In the genomic region with DNA sequence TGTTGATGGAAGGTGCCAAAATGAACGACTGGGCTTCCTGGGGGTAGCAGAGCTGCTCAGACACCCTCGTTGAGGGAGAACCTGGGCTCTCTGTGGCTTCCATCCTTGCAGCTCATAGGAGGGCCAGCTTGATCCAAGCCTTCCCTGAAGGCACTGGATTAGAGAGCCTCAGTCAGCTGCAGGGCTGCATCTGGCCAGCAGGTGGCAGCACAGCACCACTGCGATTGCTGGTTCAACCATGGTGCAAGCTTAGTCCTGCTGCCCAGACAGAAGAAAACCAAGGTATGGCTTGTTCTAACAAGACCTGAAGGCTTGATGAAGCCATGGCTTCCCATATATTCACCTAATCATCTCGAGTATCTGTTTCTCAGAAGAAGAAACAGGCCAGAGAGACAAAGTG, we compare ENCODE assay signal across 8 mouse cellular contexts. TPM values are rescaled to one million over a fixed set of nuclear protein-coding genes. Genes with fewer than 3 reads are reported as not detected.
DNase-seq lines count a peak whose midpoint lies in the region; ATAC-seq lines count a peak whose summit lies in the region.
"Had no signal": no experiment of that assay in that cellular context is flagged by ENCODE, and none has a peak within 500 bp of the region (broad histone marks: within the 10 kb centered on the region; RNA-seq: fewer than 3 reads in every experiment).

No protein-coding gene starts in this region.

- no peak overlapping the region for H3K4me2 ChIP-seq in midbrain, embryonic 16.5 days (ENCODE audit: low read length)
- H3K4me2 ChIP-seq: stomach, embryonic 15.5 days had no signal

- ATAC-seq in midbrain, embryonic 16.5 days, result peak; percentile 43; the same call in 1 of the 2 replicates

- 15% methylated on average over 4 of the region's 4 CpGs for WGBS in limb, embryonic 10.5 days
- WGBS in midbrain, embryonic 16.5 days, result 14% methylated on average over 4 of the region's 4 CpGs

- no peak overlapping the region for H3K9ac ChIP-seq in midbrain, embryonic 16.5 days (ENCODE audit: low read depth, low read length)
- H3K9ac ChIP-seq: stomach, embryonic 15.5 days had no signal

- no peaks in the 10 kb centered on the region for H3K27me3 ChIP-seq in limb, embryonic 10.5 days (ENCODE audit: low read depth, poor library complexity, severe bottlenecking)
- no peaks in the 10 kb centered on the region for H3K27me3 ChIP-seq in midbrain, embryonic 16.5 days (ENCODE audit: control insufficient read depth, insufficient read depth, low read depth, low read length)
- H3K27me3 ChIP-seq: stomach, embryonic 15.5 days had no signal

- DNase-seq in adrenal gland, adult 2 months, result peak; percentile 87
- peak; percentile 62 for DNase-seq in embryo, embryonic 11.5 days (ENCODE audit: low read depth, low spot score)
- peak; percentile 83 to 95 for DNase-seq in heart, adult 18-20 months
- peak; percentile 59 to 87 for DNase-seq in kidney, adult 8-10 months
- peak; percentile 91 for DNase-seq in limb, embryonic 10.5 days (ENCODE audit: low spot score)
- DNase-seq in spleen, adult 18-20 months, result peak; percentile 73 to 88

- no peak overlapping the region for H3K4me3 ChIP-seq in limb, embryonic 10.5 days
- no peak overlapping the region for H3K4me3 ChIP-seq in midbrain, embryonic 16.5 days (ENCODE audit: low read depth, low read length)
- H3K4me3 ChIP-seq: stomach, embryonic 15.5 days had no signal

- no peak overlapping the region for H3K27ac ChIP-seq in limb, embryonic 10.5 days
- no peak overlapping the region for H3K27ac ChIP-seq in midbrain, embryonic 16.5 days (ENCODE audit: low read length)
- H3K27ac ChIP-seq: stomach, embryonic 15.5 days had no signal

- no peaks in the 10 kb centered on the region for H3K4me1 ChIP-seq in limb, embryonic 10.5 days
- no peaks in the 10 kb centered on the region for H3K4me1 ChIP-seq in midbrain, embryonic 16.5 days (ENCODE audit: control insufficient read depth, insufficient read depth, low read length)
- H3K4me1 ChIP-seq: stomach, embryonic 15.5 days had no signal

- H3K36me3 ChIP-seq in limb, embryonic 10.5 days, result peaks cover 71% of the 10 kb centered on the region
- 0 out of 2 replicates have a peak, but pooled peaks cover 2% of the 10 kb centered on the region for H3K36me3 ChIP-seq in midbrain, embryonic 16.5 days (ENCODE audit: control insufficient read depth, insufficient read depth, low read length)

- H3K9me3 ChIP-seq in limb, embryonic 10.5 days (replicated peaks), result no peaks in the 10 kb centered on the region
- H3K9me3 ChIP-seq in midbrain, embryonic 16.5 days (replicated peaks; ENCODE audit: control insufficient read depth, low read length, poor library complexity, severe bottlenecking), result no peaks in the 10 kb centered on the region
- H3K9me3 ChIP-seq: stomach, embryonic 15.5 days had no signal

RNA-seq across cellular contexts. Expression of a gene that starts 6.3 kb away (rescaled TPM):
- total RNA-seq in adrenal gland, adult 2 months (2021), result 1 to 10 TPM; 3.9 to 8.2 TPM
- 0.51 and 1.1 TPM in 2 replicates for polyA plus RNA-seq in adrenal gland, adult 2 months (2012; rRNA removed)
- total RNA-seq in heart, adult 18-20 months (2021), result under 1 TPM in 1 of 2 experiments, not detected in 1; 0.82 TPM
- not detected in 2 replicates for polyA plus RNA-seq in limb, embryonic 10.5 days (2016; fragmentation: Nextera tagmentation; extraction: Ambion mirVana)
- polyA plus RNA-seq in midbrain, embryonic 16.5 days (2015; fragmentation: Nextera tagmentation; extraction: Ambion mirVana), result not detected in 2 replicates
- polyA plus RNA-seq: stomach, embryonic 15.5 days had no signal

RNA-seq across cellular contexts. Expression of a gene that starts 12.6 kb away (rescaled TPM):
- 10 to 100 TPM; 11.7 to 12.3 TPM for total RNA-seq in adrenal gland, adult 2 months (2021)
- 1.8 and 2.2 TPM in 2 replicates for polyA plus RNA-seq in adrenal gland, adult 2 months (2012; rRNA removed)
- total RNA-seq in heart, adult 18-20 months (2021), result 1 to 10 TPM; 2.2 to 3.1 TPM
- polyA plus RNA-seq in limb, embryonic 10.5 days (2016; fragmentation: Nextera tagmentation; extraction: Ambion mirVana), result not detected in 2 replicates
- polyA plus RNA-seq in midbrain, embryonic 16.5 days (2015; fragmentation: Nextera tagmentation; extraction: Ambion mirVana), result not detected in 2 replicates
- polyA plus RNA-seq: stomach, embryonic 15.5 days had no signal

RNA-seq across cellular contexts. Expression of a gene that starts 24.2 kb away (rescaled TPM):
- 10 to 100 TPM; 38.2 to 61.8 TPM for total RNA-seq in adrenal gland, adult 2 months (2021)
- 13.8 and 18.0 TPM in 2 replicates for polyA plus RNA-seq in adrenal gland, adult 2 months (2012; rRNA removed)
- 1 to 10 TPM in 1 of 2 experiments, under 1 TPM in 1; 0.84 to 3.7 TPM for total RNA-seq in heart, adult 18-20 months (2021)
- polyA plus RNA-seq in limb, embryonic 10.5 days (2016; fragmentation: Nextera tagmentation; extraction: Ambion mirVana), result not detected in 2 replicates
- not detected in 2 replicates for polyA plus RNA-seq in midbrain, embryonic 16.5 days (2015; fragmentation: Nextera tagmentation; extraction: Ambion mirVana)

RNA-seq across cellular contexts. Expression of a gene that starts 34.6 kb away (rescaled TPM):
- 1 to 10 TPM; 3.9 to 4.7 TPM for total RNA-seq in adrenal gland, adult 2 months (2021)
- polyA plus RNA-seq in adrenal gland, adult 2 months (2012; rRNA removed), result 5.1 and 5.6 TPM in 2 replicates
- total RNA-seq in heart, adult 18-20 months (2021), result 1 to 10 TPM; 3.5 to 7.3 TPM
- 12.3 and 17.2 TPM in 2 replicates for polyA plus RNA-seq in limb, embryonic 10.5 days (2016; fragmentation: Nextera tagmentation; extraction: Ambion mirVana)
- polyA plus RNA-seq in midbrain, embryonic 16.5 days (2015; fragmentation: Nextera tagmentation; extraction: Ambion mirVana), result 5.3 and 6.0 TPM in 2 replicates

Comparison
In these comparisons a context has a peak if more than half of its experiments do, and no peak if none do; other contexts are left out.
1. RNA of a gene that starts 24.2 kb away (polyA plus RNA-seq): 13.8 to 18.0 TPM in adrenal gland, adult 2 months; not detected in limb, embryonic 10.5 days and not detected in midbrain, embryonic 16.5 days; every median in the first group is over 10 times any median in the second.
2. Peak in every context shown above with its lines, with median percentiles within 50 percentile points of each other: DNase-seq.